Mouse (Mus musculus): ENCODE data around the gene Otulinl. TPM values are rescaled to one million over a fixed set of nuclear protein-coding genes. Genes with fewer than 3 reads are reported as not detected.
A peak's percentile ranks its signal among the peaks of the same experiment; 100 is the strongest.

Gene Otulinl
- total RNA-seq, 2 experiments from 2014 or later, result 30.0 to 33.1 TPM

DNA sequence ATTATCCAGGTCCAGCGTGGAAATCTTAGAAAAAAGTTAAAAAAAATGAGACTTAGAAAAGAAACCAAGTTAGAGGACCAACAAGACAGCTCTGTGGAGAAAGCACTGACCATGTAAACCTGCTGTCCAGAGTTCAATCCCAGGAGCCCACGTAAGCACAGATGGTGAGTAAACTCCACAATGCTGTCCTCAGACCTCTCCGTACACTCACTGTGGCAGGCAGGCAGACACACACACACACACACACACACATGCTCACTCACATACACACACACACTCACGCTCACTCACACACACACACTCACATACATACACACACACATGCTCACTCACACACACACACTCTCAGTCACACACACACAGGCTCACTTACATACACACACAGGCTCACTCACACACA is 68.1 kb downstream of the Otulinl start:
- no peak for DNase-seq

DNA sequence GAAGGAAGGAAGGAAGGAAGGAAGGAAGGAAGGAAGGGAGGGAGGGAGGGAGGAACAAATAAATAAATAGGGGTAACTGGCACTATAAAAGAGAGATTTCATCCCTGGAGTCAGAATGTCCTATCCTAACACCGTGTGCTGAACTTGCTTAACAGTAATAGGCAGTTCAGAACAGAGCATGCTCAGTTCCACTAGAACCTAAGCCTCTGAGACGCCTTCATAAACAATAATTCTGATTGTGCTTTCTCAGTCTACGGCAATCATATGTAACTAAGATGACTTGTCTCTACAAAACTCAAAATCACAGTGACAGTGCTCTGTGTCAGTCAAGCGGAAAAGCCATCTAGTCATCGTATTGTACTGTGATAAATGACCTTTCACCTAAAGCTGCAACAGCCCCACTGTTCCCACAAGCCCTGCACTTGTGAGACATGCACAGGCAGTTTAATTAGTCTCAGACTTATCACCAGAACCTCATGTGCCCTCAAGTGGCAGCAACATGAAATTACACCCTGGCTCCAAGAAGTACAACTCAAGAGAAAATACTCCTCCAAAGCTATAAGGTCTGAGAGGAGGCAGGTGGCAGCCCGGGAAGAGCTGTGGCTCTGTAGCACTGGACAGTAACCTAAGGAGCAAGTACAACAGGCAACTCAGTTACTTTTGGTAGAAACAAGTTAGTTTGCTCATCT is 68.7 kb downstream of the Otulinl start:
- peak; percentile 62 for DNase-seq

DNA sequence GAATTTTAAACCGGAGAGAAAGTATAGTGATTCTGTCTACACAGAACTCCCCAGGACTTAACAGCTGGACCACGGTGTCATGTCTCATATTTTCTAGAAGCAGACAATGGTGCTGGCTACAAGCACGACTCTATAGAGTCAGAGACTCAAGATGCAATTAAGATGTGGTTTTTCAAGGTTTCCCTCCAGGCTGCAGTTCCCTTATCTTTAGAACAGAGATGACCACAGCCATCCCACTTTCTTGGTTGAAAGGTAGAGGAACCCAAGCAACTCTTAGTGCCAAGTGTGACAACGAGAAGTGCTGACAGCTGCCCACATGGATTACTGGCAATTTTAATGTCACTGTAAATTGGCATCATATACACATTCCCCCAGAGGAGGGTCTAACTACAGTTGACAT is 71.8 kb downstream of the Otulinl start:
- no peak for DNase-seq

DNA sequence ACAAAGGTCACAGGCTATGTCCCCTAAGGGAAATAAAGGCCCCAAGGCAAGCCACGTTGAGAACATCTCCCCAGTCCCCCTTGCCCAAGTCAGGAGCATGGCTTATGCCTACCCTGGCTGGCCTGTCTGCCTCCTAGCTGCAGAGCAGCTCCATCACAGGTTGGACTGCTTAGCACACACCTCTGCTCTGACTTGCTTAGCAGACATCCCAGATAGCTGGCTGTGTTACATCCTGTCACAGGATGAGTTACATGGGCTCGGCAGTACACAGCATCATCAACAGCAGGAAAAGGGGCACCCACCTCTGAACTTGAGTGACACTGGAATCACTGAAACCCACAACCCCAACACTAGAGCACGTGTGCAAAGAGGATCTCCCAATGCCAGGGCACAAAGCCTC is 76.1 kb downstream of the Otulinl start:
- no peak for DNase-seq

Other genes with a start within 250 kb of the Otulinl start
- 100 to 1,000 TPM; 156 to 161 TPM for gene Ank, start 214.9 kb downstream of the Otulinl start, total RNA-seq (2021)
- 10 to 100 TPM; 18.4 to 19.4 TPM for gene Otulin, start 50.9 kb downstream of the Otulinl start, total RNA-seq (2021)

All from layer of hippocampus, postnatal 36 days (tissue).